Mouse (Mus musculus) stomach, postnatal 0 days (tissue): ENCODE data around the gene Ifne.

Source experiments
- CTCF ChIP-seq: IDR thresholded peaks from 2 replicates; pipeline ENCODE4 v1.5.1; 2016; ENCODE audit warnings: antibody characterized with exemption, low read depth, mild to moderate bottlenecking, moderate library complexity
- EP300 ChIP-seq: optimal IDR thresholded peaks from 2 replicates; pipeline ENCODE3; 2016; ENCODE audit warnings: antibody characterized with exemption

DNA sequence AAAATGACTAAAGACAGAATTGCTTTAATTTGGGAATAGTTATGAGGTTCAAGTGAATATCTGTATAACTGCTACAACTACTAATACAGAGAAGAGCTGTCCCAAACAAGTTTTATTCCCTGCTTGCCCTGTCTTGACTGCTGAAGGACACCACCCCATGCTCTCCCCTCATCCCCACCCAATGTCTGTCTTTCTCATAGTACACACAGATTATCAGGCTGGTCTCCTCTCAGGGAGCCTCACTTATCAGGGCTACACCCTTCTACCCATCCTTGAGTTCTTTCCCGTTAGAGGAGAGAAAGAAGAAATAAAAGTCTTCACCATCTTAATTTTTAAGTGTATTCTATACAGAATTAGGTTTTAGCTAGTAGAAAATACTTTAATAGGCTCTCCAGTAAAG is 34.0 kb upstream of the Ifne start:
- no peak for TF ChIP-seq CTCF
- no peak for TF ChIP-seq EP300
